Mouse (Mus musculus): ENCODE results near the gene Sel1l.

- TF ChIP-seq CTCF (IDR thresholded peaks at IDR 0.05; ENCODE audit: extremely low read depth, insufficient read depth, insufficient read length, insufficient replicate concordance) (no peak), POLR2A (IDR thresholded peaks at IDR 0.05; ENCODE audit: low read depth, low read length) (no peak)
Observed at GRCm38 (mm10) chr12:91869352-91869751, 20.4 kb upstream of the Sel1l start.

All from spleen, adult 2 months (tissue).